ENCODE assay signal across 29 mouse cellular contexts in genomic region chr16:23832393-23833041, GRCm38 (mm10). TPM values are rescaled to one million over a fixed set of nuclear protein-coding genes. Genes with fewer than 3 reads are reported as not detected.
DNase-seq lines count a peak whose midpoint lies in the region; ATAC-seq and TF ChIP-seq lines count a peak whose summit lies in the region.
"Had no signal": no experiment of that assay in that cellular context is flagged by ENCODE, and none has a peak within 500 bp of the region (broad histone marks: within the 10 kb centered on the region; RNA-seq: fewer than 3 reads in every experiment).

No protein-coding gene starts in this region.

- TF ChIP-seq CTCF in CH12.LX (conservative IDR thresholded peaks at IDR 0.05 in 1 of 2, IDR thresholded peaks at IDR 0.05 in 1 of 2; ENCODE audit: low read depth in 2 of 2, low read length in 2 of 2): no peak
- no peak for TF ChIP-seq CTCF in lung, postnatal 0 days (IDR thresholded peaks at IDR 0.05)

- H3K27me3 ChIP-seq in hindbrain, embryonic 14.5 days (ENCODE audit: control insufficient read depth, insufficient read depth, low read length): no peaks in the 10 kb centered on the region
- no peaks in the 10 kb centered on the region for H3K27me3 ChIP-seq in hindbrain, embryonic 10.5 days (ENCODE audit: insufficient read depth, poor library complexity, severe bottlenecking)
- H3K27me3 ChIP-seq in CH12.LX (replicated peaks): peaks cover 1% of the 10 kb centered on the region
- no peaks in the 10 kb centered on the region for H3K27me3 ChIP-seq in midbrain, embryonic 16.5 days (ENCODE audit: control insufficient read depth, insufficient read depth, low read depth, low read length)
- H3K27me3 ChIP-seq in lung, postnatal 0 days (replicated peaks; ENCODE audit: insufficient read depth, low read length): no peaks in the 10 kb centered on the region
- H3K27me3 ChIP-seq: embryonic facial prominence, embryonic 12.5 days; heart, embryonic 13.5 days; limb, embryonic 15.5 days had no signal

- H3K9ac ChIP-seq in hindbrain, embryonic 14.5 days: no peak overlapping the region
- no peak overlapping the region for H3K9ac ChIP-seq in CH12.LX (ENCODE audit: insufficient read depth, low read depth)
- H3K9ac ChIP-seq in midbrain, embryonic 16.5 days (ENCODE audit: low read depth, low read length): no peak overlapping the region
- H3K9ac ChIP-seq in lung, postnatal 0 days (replicated peaks; ENCODE audit: low read depth): no peak overlapping the region
- H3K9ac ChIP-seq: embryonic facial prominence, embryonic 12.5 days; heart, embryonic 13.5 days; limb, embryonic 15.5 days; liver, embryonic 14.5 days had no signal

- no peak for TF ChIP-seq POLR2A in CH12.LX (IDR thresholded peaks at IDR 0.05; ENCODE audit: low read depth, low read length)

- TF ChIP-seq RAD21 in CH12.LX (IDR thresholded peaks at IDR 0.05; ENCODE audit: low read depth, low read length): no peak

- DNase-seq in hindbrain, embryonic 14.5 days (ENCODE audit: low spot score): no peak
- DNase-seq in hindbrain, embryonic 10.5 days (ENCODE audit: low spot score): no peak
- DNase-seq in CH12.LX (ENCODE audit: extremely low read depth): no peak
- peak; percentile 15 for DNase-seq in brain, adult 2 months (ENCODE audit: low read depth, low spot score)
- DNase-seq in lung, postnatal 0 days (ENCODE audit: low spot score): no peak
- DNase-seq: adrenal gland, adult 8-10 months; B cell, adult 2 months; cerebellum, adult 11-12 months; cerebellum, adult 9-11 months; heart, postnatal 10 days; kidney, adult 9 months; layer of hippocampus, adult 9-11 months; lung, adult 2 months; lung, postnatal 36 days had no signal

- 47% methylated on average over 9 of the region's 9 CpGs for WGBS in hindbrain, embryonic 14.5 days
- 70% methylated on average over 9 of the region's 9 CpGs for WGBS in hindbrain, embryonic 10.5 days
- WGBS in midbrain, embryonic 16.5 days: 57% methylated on average over 9 of the region's 9 CpGs
- 63% methylated on average over 9 of the region's 9 CpGs for WGBS in lung, postnatal 0 days

- no peaks in the 10 kb centered on the region for H3K4me1 ChIP-seq in hindbrain, embryonic 14.5 days (replicated peaks; ENCODE audit: control insufficient read depth, insufficient read depth, low read length)
- H3K4me1 ChIP-seq in hindbrain, embryonic 10.5 days (replicated peaks): no peaks in the 10 kb centered on the region
- no peaks in the 10 kb centered on the region; a peak in 1 of 4 replicates for H3K4me1 ChIP-seq in CH12.LX (ENCODE audit: control insufficient read depth in 1 of 2, insufficient read depth in 2 of 2)
- no peaks in the 10 kb centered on the region for H3K4me1 ChIP-seq in midbrain, embryonic 16.5 days (ENCODE audit: control insufficient read depth, insufficient read depth, low read length)
- H3K4me1 ChIP-seq in lung, postnatal 0 days (ENCODE audit: insufficient read depth, low read depth, low read length): peaks cover 3% of the 10 kb centered on the region; the same call in 1 of the 2 replicates
- H3K4me1 ChIP-seq: embryonic facial prominence, embryonic 12.5 days; limb, embryonic 15.5 days had no signal

- H3K79me2 ChIP-seq in CH12.LX (replicated peaks; ENCODE audit: control insufficient read depth, extremely low read depth, insufficient read depth, poor library complexity, severe bottlenecking): no peaks in the 10 kb centered on the region

- no peak overlapping the region for H3K4me2 ChIP-seq in hindbrain, embryonic 14.5 days (replicated peaks)
- H3K4me2 ChIP-seq in CH12.LX (ENCODE audit: insufficient read depth, low read depth, poor library complexity, severe bottlenecking): peak overlapping the region; percentile 37; the same call in 1 of the 2 replicates
- H3K4me2 ChIP-seq in midbrain, embryonic 16.5 days (ENCODE audit: low read length): no peak overlapping the region
- no peak overlapping the region for H3K4me2 ChIP-seq in lung, postnatal 0 days (replicated peaks; ENCODE audit: low read depth, low read length)
- H3K4me2 ChIP-seq: embryonic facial prominence, embryonic 12.5 days; heart, embryonic 13.5 days; limb, embryonic 15.5 days had no signal

- dilution Hi-C loops in CH12.LX (cut with MboI; ENCODE audit: extremely low pct_ligation_motif_present, extremely low pct_unique_long_range_greater_than_20kb, low sequenced_read_pairs): no loop called here

- no peak overlapping the region for H3K4me3 ChIP-seq in hindbrain, embryonic 14.5 days (replicated peaks; ENCODE audit: low read length)
- H3K4me3 ChIP-seq in hindbrain, embryonic 10.5 days: no peak overlapping the region
- no peak overlapping the region for H3K4me3 ChIP-seq in CH12.LX (replicated peaks in 1 of 3; ENCODE audit: low read depth in 2 of 3, low read length in 2 of 3, poor library complexity in 1 of 3)
- no peak overlapping the region for H3K4me3 ChIP-seq in midbrain, embryonic 16.5 days (ENCODE audit: low read depth, low read length)
- no peak overlapping the region for H3K4me3 ChIP-seq in lung, postnatal 0 days (ENCODE audit: low read depth, low read length)
- H3K4me3 ChIP-seq: embryonic facial prominence, embryonic 12.5 days; heart, embryonic 13.5 days; limb, embryonic 10.5 days; limb, embryonic 15.5 days had no signal

- ATAC-seq in hindbrain, embryonic 14.5 days (ENCODE audit: low FRiP score): peak; percentile 29; the same call in 1 of the 2 replicates
- peak; percentile 67 for ATAC-seq in midbrain, embryonic 16.5 days
- ATAC-seq in lung, postnatal 0 days: no peak
- ATAC-seq: activated CD4-positive, CD25-positive, alpha-beta regulatory T cell, adult 4 months; forebrain, embryonic 16.5 days; intestine, embryonic 16.5 days had no signal

- 0 out of 2 replicates have a peak overlapping the region, but pooled peaks have one; percentile 11 for H3K27ac ChIP-seq in hindbrain, embryonic 14.5 days
- no peak overlapping the region for H3K27ac ChIP-seq in hindbrain, embryonic 10.5 days
- no peak overlapping the region for H3K27ac ChIP-seq in CH12.LX (ENCODE audit: insufficient read depth, low read depth)
- 0 out of 2 replicates have a peak overlapping the region, but pooled peaks have one; percentile 9 for H3K27ac ChIP-seq in midbrain, embryonic 16.5 days (ENCODE audit: low read length)
- H3K27ac ChIP-seq in lung, postnatal 0 days (ENCODE audit: low read length): no peak overlapping the region
- H3K27ac ChIP-seq: embryonic facial prominence, embryonic 12.5 days; heart, embryonic 13.5 days; limb, embryonic 10.5 days; limb, embryonic 15.5 days; liver, embryonic 14.5 days had no signal

- H3K36me3 ChIP-seq in hindbrain, embryonic 14.5 days (replicated peaks; ENCODE audit: control insufficient read depth, insufficient read depth): no peaks in the 10 kb centered on the region
- no peaks in the 10 kb centered on the region for H3K36me3 ChIP-seq in hindbrain, embryonic 10.5 days
- H3K36me3 ChIP-seq in CH12.LX (replicated peaks in 1 of 2; ENCODE audit: control insufficient read depth in 1 of 2, insufficient read depth in 1 of 2, low read length in 1 of 2): no peaks in the 10 kb centered on the region
- H3K36me3 ChIP-seq in midbrain, embryonic 16.5 days (ENCODE audit: control insufficient read depth, insufficient read depth, low read length): no peaks in the 10 kb centered on the region
- no peaks in the 10 kb centered on the region for H3K36me3 ChIP-seq in lung, postnatal 0 days (ENCODE audit: insufficient read depth, low read length)
- H3K36me3 ChIP-seq: embryonic facial prominence, embryonic 12.5 days; heart, embryonic 13.5 days; limb, embryonic 10.5 days; limb, embryonic 15.5 days had no signal

- TF ChIP-seq EP300 in CH12.LX (IDR thresholded peaks at IDR 0.05; ENCODE audit: low read length): no peak
- TF ChIP-seq EP300 in lung, postnatal 0 days (IDR thresholded peaks at IDR 0.05): no peak

- no peaks in the 10 kb centered on the region for H3K9me3 ChIP-seq in hindbrain, embryonic 14.5 days (ENCODE audit: control insufficient read depth, low read length)
- H3K9me3 ChIP-seq in hindbrain, embryonic 10.5 days: peaks cover 7% of the 10 kb centered on the region; the same call in 1 of the 2 replicates
- peaks cover 9% of the 10 kb centered on the region for H3K9me3 ChIP-seq in CH12.LX (replicated peaks; ENCODE audit: low read length)
- H3K9me3 ChIP-seq in midbrain, embryonic 16.5 days (replicated peaks; ENCODE audit: control insufficient read depth, low read length, poor library complexity, severe bottlenecking): no peaks in the 10 kb centered on the region
- H3K9me3 ChIP-seq in lung, postnatal 0 days (ENCODE audit: low read length): no peaks in the 10 kb centered on the region
- H3K9me3 ChIP-seq: embryonic facial prominence, embryonic 12.5 days; limb, embryonic 10.5 days; limb, embryonic 15.5 days had no signal

- in situ Hi-C loops in CH12.LX (cut with MboI; ENCODE audit: low pct_ligation_motif_present, low pct_unique_long_range_greater_than_20kb, low sequenced_read_pairs): no loop called here

TF ChIP-seq in CH12.LX, 34 proteins besides CTCF, POLR2A, EP300 and RAD21 (continues in another document):
- no peak for TF ChIP-seq NRF1 (IDR thresholded peaks at IDR 0.05; ENCODE audit: low read depth, low read length)
- no peak for TF ChIP-seq CHD2 (IDR thresholded peaks at IDR 0.05; ENCODE audit: low read length)
- TF ChIP-seq ZMIZ1 (IDR thresholded peaks at IDR 0.05; ENCODE audit: low read depth, low read length): no peak
- no peak for TF ChIP-seq IRF4 (IDR thresholded peaks at IDR 0.05; ENCODE audit: low read depth, low read length)
- TF ChIP-seq TCF12 (IDR thresholded peaks at IDR 0.05; ENCODE audit: low read depth, low read length): no peak
- TF ChIP-seq MYC (IDR thresholded peaks at IDR 0.05; ENCODE audit: low read depth, low read length): no peak
- no peak for TF ChIP-seq BHLHE40 (IDR thresholded peaks at IDR 0.05; ENCODE audit: low read depth, low read length)
- no peak for TF ChIP-seq SIN3A (IDR thresholded peaks at IDR 0.05; ENCODE audit: low read length)
- TF ChIP-seq HCFC1 (IDR thresholded peaks at IDR 0.05; ENCODE audit: low read depth, low read length): no peak
- no peak for TF ChIP-seq E2F4 (IDR thresholded peaks at IDR 0.05; ENCODE audit: insufficient replicate concordance, low read depth, low read length)
- no peak for TF ChIP-seq MAFK (IDR thresholded peaks at IDR 0.05; ENCODE audit: insufficient replicate concordance, low read length)
- no peak for TF ChIP-seq TBP (conservative IDR thresholded peaks at IDR 0.05; ENCODE audit: low read depth, low read length)
- TF ChIP-seq ETS1 (conservative IDR thresholded peaks at IDR 0.05; ENCODE audit: low read depth, low read length): no peak
- no peak for TF ChIP-seq RCOR1 (conservative IDR thresholded peaks at IDR 0.05; ENCODE audit: low read depth, low read length)

RNA-seq across cellular contexts. Expression of gene Sst, which starts 58.2 kb away (rescaled TPM):
- polyA plus RNA-seq in hindbrain, embryonic 14.5 days (2014; fragmentation: Nextera tagmentation; extraction: Ambion mirVana): 278 TPM in 2 replicates
- polyA plus RNA-seq in hindbrain, embryonic 10.5 days (2016; fragmentation: Nextera tagmentation; extraction: Ambion mirVana): 101 and 111 TPM in 2 replicates
- total RNA-seq in CH12.LX (2012; rRNA removed): not detected in 2 replicates
- not detected in 2 replicates for total RNA-seq in CH12.LX (2014; rRNA removed)
- polyA plus RNA-seq in CH12.LX (2012; ENCODE audit: insufficient read length, low read depth): not detected in 2 replicates
- polyA plus RNA-seq in midbrain, embryonic 16.5 days (2015; fragmentation: Nextera tagmentation; extraction: Ambion mirVana): 271 and 344 TPM in 2 replicates
- polyA plus RNA-seq in lung, postnatal 0 days (2015; fragmentation: Nextera tagmentation; extraction: Ambion mirVana): not detected in 2 replicates
- total RNA-seq: ES-E14; gastrocnemius, adult 8-10 months; gastrocnemius, postnatal 4 days; heart, adult 8-10 months; heart, postnatal 10 days; megakaryocyte, adult 5-6 weeks; monocyte, adult 5-6 weeks had no signal
- polyA plus RNA-seq: activated CD4-positive, CD25-positive, alpha-beta regulatory T cell, adult 4 months; lung, adult 2 months had no signal

Comparison
In these comparisons a context has a peak if more than half of its experiments do, and no peak if none do; other contexts are left out.
1. H3K27ac ChIP-seq: peak in hindbrain, embryonic 14.5 days (single experiment) and midbrain, embryonic 16.5 days (single experiment); none in hindbrain, embryonic 10.5 days (single experiment), CH12.LX (single experiment) and lung, postnatal 0 days (single experiment).
2. RNA of gene Sst, which starts 58.2 kb away (polyA plus RNA-seq): 271 to 344 TPM in midbrain, embryonic 16.5 days, 278 TPM in hindbrain, embryonic 14.5 days and 101 to 111 TPM in hindbrain, embryonic 10.5 days; not detected in lung, postnatal 0 days and not detected in CH12.LX; every median in the first group is over 10 times any median in the second.